Mouse (Mus musculus) spleen, postnatal 4 days (tissue): ENCODE data around the gene Sat2.

Experiments
- DNase-seq, 2 experiments: peaks; one replicate each; pipeline ENCODE4 v3.0.0; 2022; ENCODE audit warnings: low spot score in 2 of 2

Sat2 gene

DNA sequence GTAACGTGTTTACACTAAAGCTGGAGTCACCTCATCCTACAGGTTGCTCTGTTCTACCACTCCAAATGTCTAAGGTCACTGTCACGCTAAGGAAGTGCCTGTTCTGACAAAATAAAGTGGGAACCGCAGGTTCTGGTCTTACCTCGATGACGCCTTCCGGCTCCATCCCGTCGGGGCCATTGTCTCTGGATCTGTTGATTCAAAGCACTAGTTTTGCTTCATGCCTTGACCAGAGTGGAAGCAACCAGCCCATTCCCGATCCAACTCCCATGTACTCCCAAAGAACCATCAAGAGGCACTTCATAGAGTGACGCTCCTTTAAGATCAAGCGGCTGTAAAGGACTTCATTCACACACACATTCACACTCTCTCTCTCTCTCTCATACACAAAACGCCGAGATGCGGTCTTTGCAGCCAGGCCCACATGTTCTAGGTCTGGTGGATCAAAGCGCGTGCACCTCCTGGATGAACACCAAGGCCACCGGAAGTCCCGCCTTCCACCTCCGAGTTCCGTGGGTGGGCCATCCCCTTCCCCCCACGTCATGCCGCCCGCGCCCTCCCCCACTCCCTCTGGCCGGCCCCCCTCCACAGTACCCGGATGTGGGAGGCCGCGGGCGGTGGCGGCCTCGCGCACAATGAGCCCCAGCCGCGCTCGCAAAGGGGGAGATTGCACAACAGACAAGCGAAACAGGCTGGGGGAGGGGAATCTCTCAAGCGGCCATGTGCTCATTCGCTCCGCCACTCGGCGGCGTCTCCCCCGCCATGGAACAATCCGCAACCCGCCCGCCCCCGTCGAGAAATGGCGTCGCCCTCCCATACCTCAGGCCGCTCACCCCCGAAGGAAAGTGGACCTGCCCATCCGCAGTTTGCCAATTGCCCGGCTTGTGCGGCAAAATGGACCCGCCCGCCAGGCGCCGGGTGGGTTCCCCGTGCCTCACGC, 49.2 kb downstream of the Sat2 start:
- DNase-seq = peak; percentile 93 to 98

DNA sequence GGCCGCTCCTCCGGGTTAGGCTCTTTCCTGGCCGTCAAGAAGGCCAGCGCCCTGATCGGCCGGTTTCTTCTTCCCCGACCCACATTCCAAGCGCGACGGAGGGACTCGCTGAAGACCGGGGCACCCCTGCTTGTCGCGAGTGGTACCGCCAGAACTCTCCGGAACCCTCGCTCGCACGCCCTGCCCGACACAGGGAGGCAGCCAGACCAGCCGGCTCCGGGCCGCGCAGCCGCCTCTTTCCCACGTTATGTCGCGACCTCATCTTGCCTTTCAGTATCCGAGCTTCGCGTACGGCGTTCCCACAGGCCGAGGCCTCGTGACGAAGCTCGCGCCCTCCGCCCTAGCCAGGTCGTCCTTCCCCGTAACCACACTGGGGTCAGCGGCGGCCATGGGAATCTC, 49.9 kb downstream of the Sat2 start:
- no peak for DNase-seq

DNA sequence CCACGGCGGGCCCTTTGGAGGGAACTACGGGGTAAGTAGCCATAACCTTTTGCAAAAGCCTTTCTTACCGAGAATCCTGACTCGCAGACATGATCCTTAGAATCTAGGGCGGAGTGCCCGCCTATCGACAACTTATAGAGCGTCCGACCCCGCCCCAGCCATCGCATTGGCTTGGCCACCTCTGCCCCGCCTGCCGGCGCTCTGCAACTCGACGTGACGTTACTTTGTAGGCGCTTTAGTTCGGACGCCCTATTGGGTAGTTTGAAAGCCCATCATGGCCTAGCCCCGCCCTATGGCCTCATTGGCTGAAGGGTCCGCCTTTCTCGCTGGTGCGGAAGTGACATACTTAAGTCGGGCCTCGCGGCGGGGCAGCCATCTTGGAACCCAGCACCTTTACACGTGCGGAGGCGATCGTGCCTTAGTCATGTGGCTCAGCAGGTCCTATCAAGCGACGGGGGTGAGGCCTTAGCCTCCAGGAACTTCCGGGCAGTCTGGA, 50.4 kb downstream of the Sat2 start, which contains the start of gene Eif4a1:
Gene Eif4a1, minus strand, starts transcription at position 213 of the 496 bp plus-strand sequence.
- DNase-seq = peak; percentile 99 to 100
